Mouse (Mus musculus) E14TG2a.4 (cell line): ENCODE data around the gene Gstcd.

ENCODE experiments used
- CTCF ChIP-seq: conservative IDR thresholded peaks from 2 replicates; pipeline ENCODE4 v1.5.1; 2014; ENCODE audit warnings: low read length
- NANOG ChIP-seq: IDR thresholded peaks from 2 replicates; pipeline ENCODE4 v1.6.1; 2014; ENCODE audit warnings: borderline replicate concordance, low read length, mixed read lengths
- POU5F1 ChIP-seq: IDR thresholded peaks from 2 replicates; pipeline ENCODE4 v1.6.1; 2014; ENCODE audit warnings: low read length, borderline replicate concordance

DNA sequence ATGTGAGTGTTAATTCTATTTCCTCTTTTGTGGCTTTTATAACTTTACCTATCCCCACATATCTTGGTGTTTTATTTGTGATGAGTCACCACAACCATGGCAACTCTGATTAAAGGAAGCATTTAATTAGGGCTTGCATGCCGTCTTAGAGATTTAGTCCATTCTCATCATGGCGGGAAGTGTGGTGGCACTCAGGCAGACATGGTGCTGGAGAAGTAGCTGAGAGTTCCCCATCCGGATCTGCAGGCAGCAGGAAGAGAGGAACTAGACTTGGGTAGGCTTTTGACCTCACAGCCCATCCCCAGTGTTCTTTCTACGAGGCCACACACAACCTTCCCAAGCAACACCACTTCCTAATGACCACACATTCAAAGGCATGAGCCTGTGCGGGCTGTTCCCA lies 125.6 kb downstream of the Gstcd start:
- TF ChIP-seq CTCF = no peak
- no peak for TF ChIP-seq NANOG
- TF ChIP-seq POU5F1 = no peak
